Mouse (Mus musculus): ENCODE data around the gene Mpzl3. TPM values are rescaled to one million over a fixed set of nuclear protein-coding genes. Genes with fewer than 3 reads are reported as not detected.

Mpzl3 gene
- polyA plus RNA-seq, 1 experiment from 2014 or later: 1.7 TPM

GRCm38 (mm10) chr9:45083132-45083531, 28.1 kb downstream of the Mpzl3 start:
- no peaks in the 10 kb centered on the region for H3K36me3 ChIP-seq (ENCODE audit: control insufficient read depth, insufficient read depth, low read length)
- no peak overlapping the region for H3K9ac ChIP-seq (ENCODE audit: low read depth, low read length)
- no peaks in the 10 kb centered on the region for H3K4me1 ChIP-seq (ENCODE audit: control insufficient read depth, insufficient read depth, low read length)
- H3K4me3 ChIP-seq (ENCODE audit: low read depth, low read length): no peak overlapping the region
- peaks cover 12% of the 10 kb centered on the region for H3K27me3 ChIP-seq (ENCODE audit: control insufficient read depth, insufficient read depth, low read length)
- WGBS (ENCODE audit: insufficient replicate concordance): 82% methylated on average over 3 of the region's 3 CpGs
- H3K27ac ChIP-seq (ENCODE audit: low read depth, low read length): no peak overlapping the region
- ATAC-seq (replicated peaks; ENCODE audit: insufficient number of reproducible peaks, low FRiP score, low TSS enrichment): no peak
- H3K9me3 ChIP-seq (replicated peaks; ENCODE audit: control insufficient read depth, low read length): no peaks in the 10 kb centered on the region
- no peak overlapping the region for H3K4me2 ChIP-seq

GRCm38 (mm10) chr9:45084556-45084955, 29.6 kb downstream of the Mpzl3 start:
- Histone ChIP-seq H3K9ac (ENCODE audit: low read depth, low read length) (no peak overlapping the region), H3K4me1 (ENCODE audit: control insufficient read depth, insufficient read depth, low read length) (no peaks in the 10 kb centered on the region), H3K4me3 (ENCODE audit: low read depth, low read length) (no peak overlapping the region), H3K27me3 (ENCODE audit: control insufficient read depth, insufficient read depth, low read length) (0 out of 2 replicates have a peak, but pooled peaks cover 3% of the 10 kb centered on the region), H3K9me3 (replicated peaks; ENCODE audit: control insufficient read depth, low read length) (no peaks in the 10 kb centered on the region), H3K36me3 (ENCODE audit: control insufficient read depth, insufficient read depth, low read length) (no peaks in the 10 kb centered on the region), H3K27ac (ENCODE audit: low read depth, low read length) (no peak overlapping the region), H3K4me2 (no peak overlapping the region)
- 54% methylated on average over 5 of the region's 5 CpGs for WGBS (ENCODE audit: insufficient replicate concordance)
- no peak for ATAC-seq (replicated peaks; ENCODE audit: insufficient number of reproducible peaks, low FRiP score, low TSS enrichment)

- H3K4me2 ChIP-seq: no peak overlapping the region
- no peaks in the 10 kb centered on the region for H3K36me3 ChIP-seq (ENCODE audit: control insufficient read depth, insufficient read depth, low read length)
- H3K4me1 ChIP-seq (ENCODE audit: control insufficient read depth, insufficient read depth, low read length): no peaks in the 10 kb centered on the region
- no peaks in the 10 kb centered on the region for H3K9me3 ChIP-seq (replicated peaks; ENCODE audit: control insufficient read depth, low read length)
- no peak overlapping the region for H3K4me3 ChIP-seq (ENCODE audit: low read depth, low read length)
- no peak overlapping the region for H3K27ac ChIP-seq (ENCODE audit: low read depth, low read length)
- H3K9ac ChIP-seq (ENCODE audit: low read depth, low read length): no peak overlapping the region
- 68% methylated on average over 12 of the region's 12 CpGs for WGBS (ENCODE audit: insufficient replicate concordance)
- no peak for ATAC-seq (replicated peaks; ENCODE audit: insufficient number of reproducible peaks, low FRiP score, low TSS enrichment)
- 0 out of 2 replicates have a peak, but pooled peaks cover 3% of the 10 kb centered on the region for H3K27me3 ChIP-seq (ENCODE audit: control insufficient read depth, insufficient read depth, low read length)
Observed at GRCm38 (mm10) chr9:45085741-45086690, 31.0 kb downstream of the Mpzl3 start.

GRCm38 (mm10) chr9:45088040-45088439, 33.1 kb downstream of the Mpzl3 start:
- no peak overlapping the region for H3K9ac ChIP-seq (ENCODE audit: low read depth, low read length)
- 0 out of 2 replicates have a peak, but pooled peaks cover 3% of the 10 kb centered on the region for H3K27me3 ChIP-seq (ENCODE audit: control insufficient read depth, insufficient read depth, low read length)
- H3K4me3 ChIP-seq (ENCODE audit: low read depth, low read length): no peak overlapping the region
- H3K4me2 ChIP-seq: no peak overlapping the region
- no peaks in the 10 kb centered on the region for H3K36me3 ChIP-seq (ENCODE audit: control insufficient read depth, insufficient read depth, low read length)
- H3K4me1 ChIP-seq (ENCODE audit: control insufficient read depth, insufficient read depth, low read length): peaks cover 2% of the 10 kb centered on the region; the same call in 1 of the 2 replicates
- ATAC-seq (replicated peaks; ENCODE audit: insufficient number of reproducible peaks, low FRiP score, low TSS enrichment): no peak
- no peaks in the 10 kb centered on the region for H3K9me3 ChIP-seq (replicated peaks; ENCODE audit: control insufficient read depth, low read length)
- no peak overlapping the region for H3K27ac ChIP-seq (ENCODE audit: low read depth, low read length)

GRCm38 (mm10) chr9:45090811-45091210, 35.8 kb downstream of the Mpzl3 start:
- H3K9me3 ChIP-seq (replicated peaks; ENCODE audit: control insufficient read depth, low read length): no peaks in the 10 kb centered on the region
- no peak for ATAC-seq (replicated peaks; ENCODE audit: insufficient number of reproducible peaks, low FRiP score, low TSS enrichment)

GRCm38 (mm10) chr9:45092641-45093040, 37.7 kb downstream of the Mpzl3 start:
- no peaks in the 10 kb centered on the region for H3K27me3 ChIP-seq (ENCODE audit: control insufficient read depth, insufficient read depth, low read length)
- peak overlapping the region; percentile 62; the same call in 1 of the 2 replicates for H3K27ac ChIP-seq (ENCODE audit: low read depth, low read length)
- H3K4me2 ChIP-seq: no peak overlapping the region
- H3K9me3 ChIP-seq (replicated peaks; ENCODE audit: control insufficient read depth, low read length): no peaks in the 10 kb centered on the region
- H3K36me3 ChIP-seq (ENCODE audit: control insufficient read depth, insufficient read depth, low read length): no peaks in the 10 kb centered on the region
- no peak overlapping the region for H3K9ac ChIP-seq (ENCODE audit: low read depth, low read length)
- WGBS (ENCODE audit: insufficient replicate concordance): 45% methylated on average over 4 of the region's 4 CpGs
- H3K4me3 ChIP-seq (ENCODE audit: low read depth, low read length): no peak overlapping the region
- H3K4me1 ChIP-seq (ENCODE audit: control insufficient read depth, insufficient read depth, low read length): peaks cover 3% of the 10 kb centered on the region; the same call in 1 of the 2 replicates
- ATAC-seq (replicated peaks; ENCODE audit: insufficient number of reproducible peaks, low FRiP score, low TSS enrichment): no peak

More at GRCm38 (mm10) chr9:45090811-45091210, 35.8 kb downstream of the Mpzl3 start:
- H3K27ac ChIP-seq (ENCODE audit: low read depth, low read length): no peak overlapping the region
- 0 out of 2 replicates have a peak, but pooled peaks cover 3% of the 10 kb centered on the region for H3K27me3 ChIP-seq (ENCODE audit: control insufficient read depth, insufficient read depth, low read length)
- peaks cover 3% of the 10 kb centered on the region; the same call in 1 of the 2 replicates for H3K4me1 ChIP-seq (ENCODE audit: control insufficient read depth, insufficient read depth, low read length)
- H3K4me2 ChIP-seq: no peak overlapping the region
- no peak overlapping the region for H3K4me3 ChIP-seq (ENCODE audit: low read depth, low read length)
- WGBS (ENCODE audit: insufficient replicate concordance): 55% methylated on average over 3 of the region's 3 CpGs
- H3K36me3 ChIP-seq (ENCODE audit: control insufficient read depth, insufficient read depth, low read length): no peaks in the 10 kb centered on the region
- no peak overlapping the region for H3K9ac ChIP-seq (ENCODE audit: low read depth, low read length)

- 80% methylated on average over 6 of the region's 6 CpGs for whole genome bisulfite sequencing (ENCODE audit: insufficient replicate concordance)
- Histone ChIP-seq H3K27me3 (ENCODE audit: control insufficient read depth, insufficient read depth, low read length) (no peaks in the 10 kb centered on the region), H3K4me2 (no peak overlapping the region), H3K9ac (ENCODE audit: low read depth, low read length) (no peak overlapping the region), H3K36me3 (ENCODE audit: control insufficient read depth, insufficient read depth, low read length) (no peaks in the 10 kb centered on the region), H3K4me1 (ENCODE audit: control insufficient read depth, insufficient read depth, low read length) (peaks cover 3% of the 10 kb centered on the region; the same call in 1 of the 2 replicates), H3K4me3 (ENCODE audit: low read depth, low read length) (no peak overlapping the region), H3K27ac (ENCODE audit: low read depth, low read length) (no peak overlapping the region), H3K9me3 (replicated peaks; ENCODE audit: control insufficient read depth, low read length) (no peaks in the 10 kb centered on the region)
- no peak for ATAC-seq (replicated peaks; ENCODE audit: insufficient number of reproducible peaks, low FRiP score, low TSS enrichment)
Observed at GRCm38 (mm10) chr9:45095149-45095937, 40.4 kb downstream of the Mpzl3 start.

- Histone ChIP-seq H3K27ac (ENCODE audit: low read depth, low read length) (no peak overlapping the region), H3K9ac (ENCODE audit: low read depth, low read length) (no peak overlapping the region), H3K4me2 (no peak overlapping the region), H3K36me3 (ENCODE audit: control insufficient read depth, insufficient read depth, low read length) (no peaks in the 10 kb centered on the region), H3K9me3 (replicated peaks; ENCODE audit: control insufficient read depth, low read length) (no peaks in the 10 kb centered on the region), H3K4me3 (ENCODE audit: low read depth, low read length) (no peak overlapping the region), H3K27me3 (ENCODE audit: control insufficient read depth, insufficient read depth, low read length) (no peaks in the 10 kb centered on the region), H3K4me1 (ENCODE audit: control insufficient read depth, insufficient read depth, low read length) (peaks cover 3% of the 10 kb centered on the region)
- 74% methylated on average over 5 of the region's 5 CpGs for WGBS (ENCODE audit: insufficient replicate concordance)
- ATAC-seq (replicated peaks; ENCODE audit: insufficient number of reproducible peaks, low FRiP score, low TSS enrichment): no peak
Observed at GRCm38 (mm10) chr9:45097877-45098276, 42.9 kb downstream of the Mpzl3 start.
